Mouse (Mus musculus) adrenal gland, adult 8-10 months (tissue): ENCODE results near the gene BC004004. TPM values are rescaled to one million over a fixed set of nuclear protein-coding genes. Genes with fewer than 3 reads are reported as not detected.
"Not testable (repeated sequence)": the region's sequence is repeated elsewhere in the genome, so short reads cannot be mapped to it uniquely, and the experiment has no call there.

ENCODE experiments used
- DNase-seq: peaks from one replicate; pipeline ENCODE4 v3.0.0; 2022
- total RNA-seq, 4 experiments: library from RNA; stranded (reverse); gene quantifications; 2 replicates each; pipeline ENCODE4 v1.2.4; 2022

Gene BC004004
- total RNA-seq, 4 experiments from 2014 or later = 96.9 to 138 (median 122) TPM

DNA sequence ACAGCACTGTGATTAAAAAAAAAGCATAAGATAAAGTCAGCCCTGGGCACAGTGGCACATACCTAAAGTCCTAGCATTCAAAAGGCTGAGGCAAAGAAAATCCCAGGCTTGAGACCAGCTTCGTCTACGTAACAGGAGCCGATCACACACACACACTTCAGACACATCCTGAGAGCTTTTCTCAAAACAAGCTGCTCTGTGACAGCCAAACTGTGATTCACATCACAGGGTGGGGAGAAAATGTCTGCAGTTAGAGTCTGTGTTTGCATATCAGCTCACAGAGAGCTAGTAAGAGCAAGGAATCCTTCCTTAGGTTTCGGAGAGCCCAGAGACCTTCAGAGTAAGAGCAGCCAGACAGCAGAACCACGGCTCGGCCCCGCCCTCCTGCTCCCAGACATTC is 32.3 kb downstream of the BC004004 start:
- no peak for DNase-seq

DNA sequence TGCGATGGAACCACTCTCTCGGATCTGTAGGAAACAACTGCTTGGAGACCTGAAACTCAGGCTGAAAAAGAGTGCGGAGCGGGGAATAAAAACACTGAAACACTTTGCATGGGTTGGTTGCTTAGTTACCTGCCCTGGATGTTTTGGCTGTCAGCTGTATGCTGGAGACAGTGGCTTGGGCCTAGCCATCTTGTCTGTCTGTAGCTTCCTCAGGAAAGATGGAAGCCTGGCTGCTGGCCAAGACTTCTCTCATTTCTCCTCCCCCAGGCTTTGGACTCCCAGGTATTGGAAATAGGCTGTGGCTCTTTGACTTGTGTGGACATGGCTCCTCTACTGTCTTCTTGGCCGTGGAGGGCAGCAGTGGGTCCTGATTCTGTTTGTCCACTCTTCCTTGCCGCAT is 32.8 kb downstream of the BC004004 start:
- DNase-seq = no peak

DNA sequence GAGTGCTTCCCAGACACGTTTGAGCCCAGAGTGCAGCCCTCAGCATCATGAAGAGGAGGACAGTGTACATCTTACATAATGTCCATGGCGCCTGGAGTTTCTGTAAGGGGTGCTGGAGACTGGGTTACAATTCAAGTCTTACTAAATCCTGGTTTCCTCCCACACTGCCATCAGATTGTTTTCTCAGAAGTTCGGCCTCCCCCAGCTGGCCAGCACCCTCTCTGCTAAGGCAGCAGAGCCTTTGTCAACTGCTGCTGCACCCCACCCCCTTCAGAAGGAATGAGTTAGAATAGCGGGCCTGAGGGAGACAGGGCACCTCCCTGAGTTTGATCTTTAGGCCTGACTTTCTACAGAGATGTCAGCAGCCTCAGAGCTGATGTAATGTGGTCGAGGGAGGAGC is 33.6 kb downstream of the BC004004 start:
- DNase-seq = no peak

DNA sequence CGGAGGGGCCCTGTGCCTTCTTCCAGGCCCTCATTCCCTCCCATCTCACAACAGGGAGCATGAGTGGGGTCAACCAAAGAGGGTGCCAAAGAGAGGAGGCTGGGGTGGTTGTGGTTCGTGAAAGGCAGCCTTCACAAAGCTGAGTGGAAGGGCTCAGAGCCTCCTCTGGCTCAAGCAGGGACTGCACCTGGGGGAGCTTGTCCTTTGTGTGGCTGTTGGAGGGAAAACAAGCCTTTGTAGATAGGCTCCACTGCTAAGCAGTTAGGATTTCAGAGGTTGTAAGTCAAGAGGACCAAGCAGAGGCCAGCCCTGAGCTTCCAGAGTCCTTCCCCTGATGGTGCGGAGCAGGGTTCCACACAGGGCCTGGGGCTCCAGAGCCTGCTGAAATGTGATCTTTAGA is 34.5 kb downstream of the BC004004 start:
- no peak for DNase-seq

DNA sequence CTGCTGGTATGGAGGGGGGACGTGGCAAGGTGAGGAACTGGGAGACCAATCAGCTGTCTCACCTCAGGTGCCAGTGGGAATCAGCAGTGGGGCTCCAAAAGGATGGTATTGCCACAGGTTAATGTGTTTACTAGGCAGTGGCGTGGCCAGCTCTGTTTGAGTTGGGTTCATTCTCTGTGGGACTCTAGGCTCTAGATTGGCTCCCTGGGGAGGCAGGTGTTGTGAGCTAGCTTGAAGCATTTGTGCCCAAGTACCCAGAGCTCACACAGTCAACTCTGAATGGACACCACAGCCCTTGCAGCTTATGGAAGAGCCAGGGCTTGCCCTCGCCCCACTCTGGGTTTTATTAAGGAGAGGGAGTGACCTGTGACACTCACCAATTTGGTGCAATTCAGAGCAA is 35.3 kb downstream of the BC004004 start:
- no peak for DNase-seq

DNA sequence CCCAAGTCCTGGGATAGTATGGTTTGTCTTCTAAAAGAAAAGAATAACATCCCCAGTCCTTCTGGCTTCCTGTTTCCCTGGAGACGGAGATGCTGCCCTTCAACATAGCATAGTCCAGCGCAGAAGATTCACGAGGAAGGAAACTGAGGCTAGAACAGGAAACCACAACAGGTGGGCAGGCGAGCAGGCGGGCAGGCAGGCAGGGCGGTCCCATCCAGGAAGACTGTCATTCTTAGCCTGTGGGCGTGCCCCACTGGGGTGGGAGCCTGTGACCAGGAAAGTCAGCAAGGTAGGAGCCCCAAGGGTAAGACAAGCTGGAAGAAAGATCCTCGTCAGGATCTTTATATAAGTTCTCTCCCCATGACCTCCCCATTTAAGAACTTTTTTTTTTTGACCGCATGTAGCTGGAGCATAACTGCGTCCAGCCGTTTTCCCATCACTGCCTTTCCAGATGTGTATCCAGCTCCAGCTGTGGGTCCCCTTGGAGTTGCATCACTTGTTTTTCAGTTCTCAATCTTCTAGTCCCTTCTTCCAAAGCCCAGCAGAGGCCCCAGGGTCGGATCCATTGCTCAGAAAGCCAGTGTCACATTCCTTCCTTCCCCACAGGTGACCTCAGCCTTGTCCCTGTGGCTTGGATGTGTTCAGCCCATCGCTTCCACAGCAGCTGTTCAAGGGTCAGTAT is 35.9 kb downstream of the BC004004 start:
- DNase-seq = no peak

DNA sequence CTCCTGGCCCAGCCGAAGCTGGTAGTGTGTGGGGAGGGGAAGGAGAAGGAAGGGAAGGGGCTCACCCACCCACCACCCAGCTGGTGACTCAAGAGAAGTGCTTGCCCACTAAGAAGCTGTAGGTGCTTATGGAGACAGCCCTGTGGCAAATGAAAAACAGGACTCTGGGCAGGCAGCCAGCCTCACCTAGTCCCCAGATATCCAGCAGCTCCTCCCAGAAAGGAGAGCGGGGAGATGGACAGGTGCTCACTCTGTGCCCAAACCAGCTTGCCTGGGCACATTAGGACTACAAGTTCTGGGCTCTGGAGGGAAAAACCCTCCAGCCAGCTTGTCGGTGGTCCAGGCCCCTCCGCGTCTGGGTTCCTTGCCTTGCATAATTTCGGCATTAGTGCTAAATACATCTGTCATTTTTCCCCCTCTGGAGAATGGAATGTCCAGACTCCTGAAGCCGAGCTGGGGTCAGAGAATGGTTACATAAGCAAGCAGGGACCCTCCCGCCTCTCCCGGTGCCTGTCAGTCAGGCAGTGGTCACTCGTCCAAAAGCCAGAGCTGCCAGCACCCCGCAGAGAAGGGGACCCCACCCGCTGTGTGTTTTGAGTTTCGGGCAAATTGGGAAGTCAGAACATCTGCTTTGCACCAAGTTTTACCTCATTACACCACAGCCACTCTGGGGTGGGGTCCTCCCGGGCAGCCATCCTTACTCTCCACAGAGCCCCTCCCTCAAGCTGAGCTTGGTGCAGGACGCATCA is 36.6 kb downstream of the BC004004 start:
- no peak for DNase-seq

DNA sequence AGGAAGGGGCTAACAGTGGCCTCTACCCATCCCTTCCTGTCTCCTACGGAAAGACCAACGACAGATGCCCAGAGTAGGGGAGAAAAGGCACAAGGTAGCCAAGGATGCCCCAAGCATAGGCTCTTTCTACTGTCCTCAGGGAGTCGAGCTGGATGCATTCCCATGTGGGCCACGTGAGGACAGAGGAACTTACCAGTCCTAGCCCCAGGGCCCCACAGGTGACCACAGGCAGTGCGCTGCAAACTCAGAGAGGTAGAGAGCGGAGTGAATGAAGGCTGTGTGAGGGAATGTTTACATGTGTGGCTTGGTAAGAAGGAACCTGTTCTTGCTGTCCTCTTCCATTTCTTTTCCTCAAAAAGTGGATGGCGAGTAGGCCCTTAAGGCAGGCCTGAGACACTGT is 37.3 kb downstream of the BC004004 start:
- no peak for DNase-seq

DNA sequence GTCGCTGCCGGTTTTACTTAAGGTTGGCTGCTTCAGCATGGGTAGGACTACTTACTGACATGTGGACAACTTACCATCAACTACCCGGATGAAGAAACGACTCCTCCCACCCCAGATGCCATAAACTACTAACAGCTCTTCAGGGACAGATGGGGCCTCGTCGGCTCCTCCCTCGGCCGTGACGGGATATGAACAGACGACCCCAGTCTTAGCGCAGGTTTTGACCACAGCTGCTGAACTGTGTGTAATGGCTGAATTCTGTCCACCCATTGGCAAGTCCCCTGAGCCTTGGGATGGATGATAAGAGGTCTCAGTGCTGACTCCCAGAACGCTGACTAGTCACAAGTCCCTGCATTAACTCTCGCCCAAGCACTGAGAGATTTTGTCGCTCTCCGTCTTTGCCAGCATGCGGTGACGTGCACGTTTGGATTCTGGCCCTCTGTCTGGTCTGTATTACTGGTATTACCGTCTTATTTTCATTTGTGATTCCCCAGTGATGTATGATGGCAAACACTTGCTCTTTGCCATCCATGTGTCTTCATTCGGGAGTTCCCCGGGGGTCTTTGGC is 41.6 kb downstream of the BC004004 start:
- no peak for DNase-seq

DNA sequence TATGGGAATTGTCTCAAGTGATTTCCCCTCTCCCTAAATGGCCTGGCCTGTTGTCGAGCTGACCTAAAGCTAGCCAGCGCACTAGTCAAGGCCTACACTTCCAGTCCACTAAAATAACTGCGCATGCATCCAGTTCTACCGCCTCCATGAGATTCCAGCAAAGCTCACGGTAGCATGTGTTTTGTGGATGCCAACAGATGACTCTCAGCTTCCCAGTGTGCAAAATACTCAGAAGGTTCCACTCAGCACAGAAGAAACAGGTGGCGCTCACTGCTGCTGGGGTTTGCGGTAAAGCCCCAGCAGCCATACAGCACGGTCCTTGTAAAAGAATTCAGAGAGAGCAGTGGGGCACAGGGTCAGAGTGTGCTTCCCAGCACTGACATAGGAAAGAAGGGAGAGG is 43.0 kb downstream of the BC004004 start:
- DNase-seq = no peak

DNA sequence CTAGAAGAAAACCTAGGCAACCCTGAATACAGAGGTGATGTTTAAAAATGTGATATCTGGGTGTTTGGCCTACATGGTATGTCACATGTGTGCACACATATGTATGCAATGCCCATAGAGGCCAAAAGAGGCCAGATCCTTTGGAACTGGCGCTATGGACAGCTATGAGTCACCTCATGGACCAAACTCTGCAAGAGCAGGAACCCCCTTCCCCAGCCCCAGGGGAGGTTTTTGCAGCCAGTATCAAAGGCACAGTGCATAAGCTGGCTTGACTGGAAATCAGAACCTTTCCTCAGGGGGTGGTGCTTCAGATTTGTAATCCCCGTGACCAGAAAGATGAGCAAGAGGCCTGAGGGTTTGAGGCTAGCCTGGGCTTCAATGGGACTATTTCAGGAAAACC is 43.5 kb downstream of the BC004004 start:
- DNase-seq = no peak

DNA sequence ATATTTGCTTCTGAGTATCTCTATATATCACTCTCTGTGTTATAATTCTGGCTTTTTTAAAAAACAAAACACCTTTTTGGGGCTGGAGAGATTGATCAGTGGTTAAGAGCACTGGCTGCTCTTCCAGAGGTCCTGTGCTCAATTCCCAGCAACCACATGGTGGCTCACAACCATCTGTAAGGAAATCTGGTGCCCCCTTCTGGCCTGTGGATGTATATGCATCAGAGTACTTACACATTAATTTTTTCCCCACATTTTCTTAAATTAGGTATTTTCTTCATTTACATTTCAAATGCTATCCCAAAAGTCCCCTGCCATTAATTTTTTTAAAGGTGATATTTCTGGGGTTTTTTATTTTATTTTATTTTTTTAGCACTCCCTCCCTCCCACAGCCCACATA is 44.7 kb downstream of the BC004004 start:
- DNase-seq = no peak

DNA sequence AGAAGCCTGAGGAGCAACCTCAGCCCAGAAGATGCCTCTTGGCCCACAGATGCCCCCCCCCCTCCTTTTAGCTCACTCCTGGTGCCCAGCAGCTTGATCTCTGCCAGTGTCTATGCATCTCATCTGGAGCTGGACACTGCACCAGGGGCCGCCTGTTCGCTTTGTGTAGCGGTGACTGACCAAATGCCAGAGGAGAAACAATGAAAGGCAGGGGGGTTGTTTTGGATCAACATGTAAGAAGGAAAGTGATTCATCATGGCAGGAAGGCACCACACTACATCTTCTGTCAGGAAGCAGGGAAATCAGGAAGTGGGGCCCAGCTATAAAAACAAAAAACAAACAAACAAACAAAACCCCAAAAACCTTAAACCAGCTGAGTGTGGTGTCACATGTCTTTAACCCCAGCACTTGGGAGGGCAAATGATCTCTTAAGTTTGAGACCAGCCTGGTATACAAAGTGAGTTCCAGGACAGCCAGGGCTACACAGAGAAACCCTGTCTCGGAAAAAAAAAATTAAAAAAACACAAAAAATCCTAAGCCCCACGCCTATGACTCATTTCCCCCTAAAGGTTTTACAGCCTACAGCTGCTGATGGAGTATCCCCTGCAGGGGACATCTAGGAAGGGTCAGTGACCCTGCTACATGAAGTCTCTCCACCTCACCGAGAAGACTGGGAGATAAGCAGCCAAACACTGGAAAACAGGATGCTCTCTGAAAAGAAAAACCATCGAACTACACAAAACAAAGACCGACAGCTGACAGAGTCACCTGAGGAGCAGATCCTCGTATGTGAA is 47.3 kb downstream of the BC004004 start:
- no peak for DNase-seq

DNA sequence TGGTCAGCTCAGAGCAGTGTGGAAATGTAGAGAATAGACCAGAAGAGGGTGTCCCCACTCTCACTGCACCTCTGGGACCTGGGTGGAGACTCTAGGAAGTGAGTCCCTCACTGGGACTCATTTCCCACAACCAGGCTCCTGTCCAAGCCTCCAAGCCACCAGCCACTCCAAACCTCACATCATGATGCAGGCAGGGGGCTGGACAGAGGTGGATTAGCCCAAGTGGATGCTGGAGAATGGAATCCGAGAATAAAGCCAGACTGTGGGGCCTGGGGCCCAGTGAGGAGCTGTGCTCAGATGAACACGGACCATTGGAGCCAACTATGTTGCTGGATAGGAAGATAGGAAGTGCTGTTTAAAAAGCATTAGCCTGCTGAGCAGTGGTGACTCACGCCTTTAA is 48.3 kb downstream of the BC004004 start:
- DNase-seq = no peak

DNA sequence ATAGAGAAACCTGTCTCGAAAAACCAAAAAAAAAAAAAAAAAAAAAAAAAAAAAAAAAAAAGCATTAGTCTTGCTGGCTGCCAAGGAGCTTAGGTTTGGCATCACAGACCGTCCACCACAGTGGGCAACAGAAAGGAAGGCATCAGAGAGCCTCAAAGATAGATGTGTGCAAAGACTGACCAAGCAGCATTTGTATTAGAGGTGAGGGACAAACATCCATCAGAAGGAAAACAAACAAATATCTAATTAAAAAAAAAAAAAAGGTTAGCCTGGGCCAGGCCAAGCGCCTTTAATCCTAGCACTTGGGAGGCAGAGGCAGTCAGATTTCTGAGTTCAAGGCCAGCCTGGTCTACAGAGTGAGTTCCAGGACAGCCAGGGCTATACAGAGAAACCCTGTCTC is 48.8 kb downstream of the BC004004 start, which contains the start of gene Pi16:
Gene Pi16, plus strand, starts transcription at position 301 of the 400 bp plus-strand sequence.
- DNase-seq = not testable (repeated sequence)

DNA sequence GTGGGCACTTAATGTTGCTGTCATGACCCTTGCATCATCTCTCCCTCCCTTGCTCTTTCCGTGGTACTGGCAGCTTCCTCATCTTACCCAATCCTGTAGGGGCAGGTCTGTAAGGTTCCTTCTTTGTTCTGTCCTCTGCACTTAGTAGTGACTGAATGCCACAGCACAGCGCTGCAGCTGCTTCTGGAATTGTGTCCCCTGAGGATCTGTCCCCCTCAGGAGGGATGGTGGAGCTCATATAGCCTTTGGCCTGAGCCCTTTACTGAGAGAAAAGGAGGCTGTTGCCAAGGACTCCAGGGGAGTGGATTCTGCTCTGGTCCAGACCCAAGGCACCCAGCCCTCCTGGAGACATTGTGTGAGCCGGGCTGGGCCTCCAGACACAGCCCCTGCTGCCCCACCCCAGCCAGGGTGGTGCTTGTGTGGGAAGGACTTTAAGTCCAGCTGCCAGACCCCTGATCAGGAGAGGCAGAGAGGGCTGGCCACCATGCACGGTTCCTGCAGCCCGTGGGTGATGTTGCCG is 50.2 kb downstream of the BC004004 start:
- no peak for DNase-seq

DNA sequence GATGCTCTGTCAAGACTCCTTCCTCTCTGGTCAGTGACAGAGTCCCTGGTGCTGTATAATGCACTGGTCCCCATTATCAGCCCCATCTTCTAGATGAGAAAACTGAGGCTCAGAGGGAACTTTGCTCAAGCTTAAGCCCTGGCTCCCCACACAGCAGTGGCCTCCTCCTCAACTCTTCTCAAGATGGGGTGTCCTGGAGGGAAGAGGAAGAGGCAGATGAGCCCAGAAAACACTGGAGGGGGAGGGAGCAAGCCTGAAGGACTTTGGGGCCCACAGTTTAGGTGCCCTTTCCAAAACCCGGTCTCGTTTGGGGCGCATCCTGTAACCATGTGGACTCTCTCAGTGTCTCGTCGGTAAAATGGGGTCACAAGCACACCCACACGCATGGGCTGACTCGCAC is 50.9 kb downstream of the BC004004 start:
- no peak for DNase-seq

DNA sequence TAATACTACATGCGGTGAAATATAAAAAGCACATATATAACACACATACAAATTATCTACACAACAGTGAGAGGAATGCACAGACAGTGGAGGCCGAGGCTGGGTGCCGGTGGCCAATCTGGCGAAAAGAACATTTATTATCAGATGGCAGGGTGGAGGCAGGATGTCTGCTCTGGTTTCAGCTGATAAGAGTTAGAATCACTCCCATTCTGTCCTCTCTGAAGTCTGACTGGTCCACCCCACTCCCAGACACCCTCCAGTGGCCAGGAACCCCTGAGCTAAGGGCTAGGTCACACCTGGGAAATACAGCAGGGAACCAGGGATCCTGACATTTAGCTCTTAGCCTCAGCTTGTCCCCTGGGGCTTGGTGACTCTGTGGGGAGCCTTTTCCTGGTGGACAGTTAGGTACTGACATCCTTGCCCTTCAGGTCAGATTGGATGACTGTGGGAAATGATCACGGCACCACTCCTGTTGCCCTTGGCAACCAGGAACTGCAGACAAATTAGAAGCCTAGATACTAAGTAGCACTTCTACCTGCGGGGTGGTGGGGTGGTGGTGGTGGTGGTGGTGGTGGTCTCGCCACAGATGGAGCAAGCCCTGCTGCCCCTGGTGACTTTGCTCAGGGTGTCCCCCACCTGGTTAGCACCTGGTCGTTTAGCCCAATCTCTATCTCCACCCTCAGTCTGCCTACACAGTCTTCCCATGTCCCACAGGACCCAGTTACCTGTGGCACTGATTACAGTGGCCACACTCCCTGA is 51.5 kb downstream of the BC004004 start:
- DNase-seq = no peak

DNA sequence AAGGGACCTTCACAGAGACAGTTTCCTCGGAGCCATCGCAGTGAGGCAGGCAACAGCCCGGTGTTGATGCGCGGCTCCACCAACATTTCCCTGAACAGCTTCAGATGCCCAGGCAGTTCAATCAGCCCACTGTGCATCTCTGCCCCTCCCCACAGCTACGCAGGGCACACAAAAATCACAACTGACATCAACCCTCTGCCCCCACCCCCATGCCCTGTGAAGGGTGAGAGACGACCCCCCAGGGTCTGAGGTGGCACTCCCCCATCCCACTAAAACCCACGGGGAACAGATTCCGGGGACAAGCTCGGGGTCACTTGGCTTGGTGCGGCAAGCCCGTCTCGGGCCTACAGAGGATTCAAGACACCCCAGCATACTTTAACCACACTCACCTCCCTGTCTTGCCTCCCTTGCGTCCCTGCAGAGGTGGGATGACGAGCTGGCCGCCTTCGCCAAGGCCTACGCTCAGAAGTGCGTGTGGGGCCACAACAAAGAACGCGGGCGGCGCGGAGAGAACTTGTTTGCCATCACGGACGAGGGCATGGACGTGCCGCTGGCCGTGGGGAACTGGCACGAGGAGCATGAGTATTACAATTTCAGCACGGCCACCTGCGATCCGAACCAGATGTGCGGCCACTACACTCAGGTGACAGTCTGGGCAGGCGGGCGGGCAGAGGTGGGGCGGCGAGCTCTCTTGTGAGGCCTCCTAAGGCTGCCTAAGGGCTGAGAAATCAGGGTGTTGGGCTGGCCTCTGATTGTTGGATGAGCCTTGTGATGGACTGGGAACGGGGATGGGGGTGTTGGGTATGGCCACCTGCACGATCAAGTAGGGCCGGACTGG is 53.4 kb downstream of the BC004004 start:
- DNase-seq = no peak

DNA sequence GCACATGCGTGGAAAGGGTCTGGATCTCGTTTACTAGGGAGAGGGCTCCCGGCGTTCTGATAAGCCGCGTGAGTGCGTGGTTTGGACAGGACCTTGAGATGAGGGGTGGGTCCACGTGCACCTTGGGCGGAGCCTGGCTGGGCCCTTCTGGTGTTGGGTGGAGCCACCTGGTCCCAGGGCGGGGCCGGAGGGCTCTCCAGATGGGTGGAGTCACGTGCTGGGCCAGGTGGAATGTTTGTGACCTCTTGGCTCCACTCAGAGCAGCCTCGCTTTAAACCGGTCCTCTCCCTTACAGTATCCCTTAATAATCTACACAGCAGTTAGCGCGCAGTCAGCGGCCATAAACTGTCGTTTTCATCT is 54.0 kb downstream of the BC004004 start:
- no peak for DNase-seq

DNA sequence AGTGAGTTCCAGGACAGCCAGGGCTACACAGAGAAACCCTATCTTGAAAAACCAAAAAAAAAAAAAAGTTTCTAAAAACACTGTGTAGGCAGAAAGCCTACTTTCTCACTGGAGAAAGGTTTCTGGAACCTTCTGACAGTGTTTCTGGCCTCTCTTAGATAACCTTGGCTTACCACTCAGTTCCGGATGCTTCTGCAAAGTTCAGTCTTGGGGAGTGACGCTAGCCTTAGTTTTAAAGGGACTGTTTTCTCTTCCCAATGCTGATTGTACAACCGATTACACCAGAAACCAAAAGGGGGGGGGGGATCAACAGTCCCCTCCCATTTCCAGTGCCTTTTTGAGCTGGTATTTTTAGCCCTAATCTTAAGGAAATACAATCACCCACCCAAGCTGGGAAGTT is 55.0 kb downstream of the BC004004 start:
- DNase-seq = no peak
